Mouse (Mus musculus) telencephalon, adult 2 months (tissue): ENCODE measurements around the gene Taf11.
A peak's percentile ranks its signal among the peaks of the same experiment; 100 is the strongest.

ENCODE experiments used
- DNase-seq: peaks from one replicate; pipeline ENCODE4 v3.0.0-alpha.2; 2011; ENCODE audit warnings: low read depth, low spot score

The Taf11 gene

GRCm38 (mm10) chr17:27920676-27921075 lies 11.0 kb upstream of the Taf11 start:
- DNase-seq: no peak

DNA sequence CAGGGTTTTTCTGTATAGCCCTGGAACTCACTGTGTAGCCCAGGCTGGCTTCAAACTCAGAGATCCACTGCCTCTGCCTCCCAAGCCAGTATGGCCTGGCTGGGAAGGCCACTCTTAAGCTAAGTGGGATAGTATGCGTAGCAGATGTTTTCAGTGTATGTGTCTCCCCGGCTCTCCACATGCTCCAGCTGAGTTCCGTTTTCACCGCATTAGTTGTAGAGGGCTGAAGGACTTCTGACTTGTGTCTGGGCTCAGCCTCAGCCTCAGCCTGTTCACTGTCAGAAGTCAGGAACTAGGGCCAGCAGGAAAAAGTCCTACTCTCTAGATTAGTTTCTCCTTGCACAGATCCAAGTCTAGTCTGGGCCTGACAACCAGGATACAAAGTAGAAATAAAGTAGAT lies 6.7 kb upstream of the Taf11 start:
- DNase-seq: no peak

DNA sequence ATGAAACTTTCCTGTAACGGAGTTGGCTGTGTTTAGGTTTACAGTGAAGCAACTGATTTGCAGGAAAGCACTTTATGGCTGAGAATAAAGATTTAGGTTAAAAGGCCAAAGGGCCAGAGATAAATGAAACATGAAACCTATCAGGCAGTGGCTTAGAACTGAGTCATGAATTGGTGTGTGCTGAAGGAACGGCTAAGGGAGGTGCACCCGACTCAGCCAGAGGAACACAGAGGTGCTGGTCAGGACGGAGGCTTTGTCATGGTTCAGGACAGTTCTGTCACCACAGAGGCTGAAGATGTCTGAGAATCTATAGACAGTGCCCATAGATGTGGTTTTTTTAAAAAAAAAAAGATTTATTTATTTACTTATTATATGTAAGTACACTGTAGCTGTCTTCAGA lies 5.1 kb upstream of the Taf11 start:
- no peak for DNase-seq

GRCm38 (mm10) chr17:27911371-27911770 lies 1.7 kb upstream of the Taf11 start:
- no peak for DNase-seq

DNA sequence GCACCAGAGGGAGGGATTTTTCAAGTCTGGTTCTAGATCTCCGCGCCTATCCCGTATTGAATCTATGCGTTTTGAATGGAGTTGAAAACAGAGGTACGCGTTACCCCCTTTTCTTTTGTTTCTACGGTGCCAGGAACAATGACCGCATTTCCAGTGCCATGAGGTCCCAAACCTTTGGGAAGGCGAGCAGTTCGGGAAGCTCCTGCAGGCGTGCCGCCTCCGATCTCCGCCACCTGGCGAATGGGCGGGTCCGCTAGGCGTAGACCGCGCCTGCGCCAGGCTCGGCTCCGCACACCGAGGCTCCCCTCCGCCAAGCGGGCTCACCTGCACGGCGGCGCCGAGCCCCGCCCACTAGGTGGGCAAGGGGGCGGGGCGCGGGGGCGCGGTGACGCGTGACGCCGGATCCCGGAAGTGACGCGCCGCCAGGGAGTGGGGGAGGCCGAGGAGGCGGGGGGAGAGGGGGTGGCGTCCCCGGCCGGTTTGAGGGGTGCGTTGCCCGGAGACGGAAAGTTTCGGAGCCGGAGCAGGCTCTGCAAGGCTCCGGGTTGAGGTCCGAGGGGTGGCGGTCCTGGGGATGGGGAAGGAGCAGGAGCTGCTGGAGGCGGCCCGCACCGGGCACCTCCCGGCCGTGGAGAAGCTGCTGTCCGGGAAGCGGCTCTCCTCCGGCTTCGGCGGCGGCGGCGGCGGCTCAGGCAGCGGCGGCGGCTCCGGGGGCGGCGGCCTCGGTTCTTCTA lies 589 bp downstream of the Taf11 start, which contains the start of gene Anks1:
TSS of gene Anks1 (plus strand) at position 419 of the 734 bp plus-strand sequence.
- DNase-seq: peak; percentile 50

DNA sequence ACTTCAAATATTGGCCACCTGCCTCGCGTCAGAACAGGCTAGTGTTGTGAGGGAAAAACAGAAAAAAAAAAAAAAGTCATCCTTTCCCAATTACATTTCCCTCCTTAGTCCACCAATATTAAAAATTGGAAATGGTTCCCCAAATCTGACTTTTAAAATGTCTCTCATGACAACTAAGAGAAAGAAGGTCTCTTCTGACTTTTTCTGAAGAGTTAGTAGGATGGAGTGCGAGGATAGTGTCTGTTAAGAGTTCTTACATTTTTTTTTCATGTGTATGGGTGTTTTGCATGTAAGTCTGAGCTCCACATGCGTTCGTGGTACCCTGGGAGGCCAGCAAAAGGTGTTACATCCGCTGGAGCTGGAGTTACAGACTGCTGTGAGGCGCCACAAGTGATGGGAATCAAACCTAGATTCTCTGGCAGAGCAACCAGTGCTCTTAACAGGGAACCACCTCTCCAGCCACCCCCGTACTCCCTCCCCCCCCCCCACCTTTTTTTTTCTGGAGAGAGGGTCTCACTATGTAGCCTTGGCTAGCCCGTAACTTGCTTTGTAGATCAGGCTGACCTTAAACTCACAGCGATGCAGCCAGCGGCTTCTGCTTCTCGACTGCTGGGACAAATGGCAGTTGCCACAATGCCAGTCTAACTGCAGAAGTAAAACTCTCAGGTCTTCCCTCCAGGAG lies 1.3 kb downstream of the Taf11 start:
- DNase-seq: no peak

DNA sequence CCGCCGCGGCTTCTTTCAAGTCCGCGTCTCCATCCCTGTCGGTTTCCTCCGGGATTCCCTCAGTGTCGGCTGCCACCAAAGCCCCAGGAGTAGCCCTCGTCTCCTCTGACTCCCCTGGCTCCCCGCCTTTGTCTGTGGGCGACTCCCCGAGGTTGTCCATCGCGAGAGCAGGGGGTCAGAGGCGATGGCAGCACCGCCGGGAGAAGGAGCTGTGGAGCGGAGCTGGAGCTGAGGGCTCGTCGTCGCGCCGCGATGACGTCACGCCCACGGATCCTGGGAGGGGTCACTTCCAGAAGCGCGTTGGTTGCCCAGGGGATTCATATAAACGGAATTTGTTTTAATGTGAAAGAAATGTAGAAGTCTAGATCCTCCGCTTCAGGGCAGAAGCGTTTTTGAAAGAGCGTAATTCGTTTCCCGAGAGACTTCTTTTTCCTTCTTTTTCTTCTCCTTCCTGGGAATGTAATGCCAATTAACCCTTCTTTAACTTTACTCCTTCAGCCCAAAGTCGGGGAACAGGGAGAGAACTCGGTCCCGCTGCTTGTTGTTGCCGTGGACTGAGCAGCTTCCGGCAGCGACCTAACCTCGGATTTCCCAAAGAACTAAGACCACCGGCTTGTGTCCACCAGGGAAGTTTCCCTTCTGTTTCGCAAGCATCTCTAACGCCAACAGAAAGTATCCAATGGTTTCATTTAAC lies 2.0 kb downstream of the Taf11 start:
- DNase-seq: peak; percentile 93

GRCm38 (mm10) chr17:27886499-27887210 lies 23.0 kb downstream of the Taf11 start:
- DNase-seq: no peak

GRCm38 (mm10) chr17:27883994-27884393 lies 25.6 kb downstream of the Taf11 start:
- no peak for DNase-seq

DNA sequence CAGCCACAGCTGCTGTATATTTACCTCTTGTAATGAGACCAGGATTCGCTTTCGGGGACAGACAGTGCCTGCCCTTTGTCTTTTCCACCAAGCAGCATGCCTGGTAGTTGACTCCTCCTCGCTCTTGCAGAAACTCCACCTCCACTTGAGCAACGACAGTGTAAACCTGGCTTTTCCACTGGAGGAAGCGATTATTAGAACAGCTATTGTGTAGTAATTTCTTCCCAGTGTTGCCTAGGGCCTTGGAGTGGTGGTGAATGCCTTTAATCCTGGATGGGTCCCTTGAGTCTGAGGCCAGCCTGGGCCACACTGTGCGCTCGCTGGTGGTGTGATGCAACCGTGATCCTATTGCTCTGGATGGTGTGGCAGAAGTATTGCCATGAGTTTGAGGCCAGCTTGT lies 26.5 kb downstream of the Taf11 start:
- DNase-seq: no peak

DNA sequence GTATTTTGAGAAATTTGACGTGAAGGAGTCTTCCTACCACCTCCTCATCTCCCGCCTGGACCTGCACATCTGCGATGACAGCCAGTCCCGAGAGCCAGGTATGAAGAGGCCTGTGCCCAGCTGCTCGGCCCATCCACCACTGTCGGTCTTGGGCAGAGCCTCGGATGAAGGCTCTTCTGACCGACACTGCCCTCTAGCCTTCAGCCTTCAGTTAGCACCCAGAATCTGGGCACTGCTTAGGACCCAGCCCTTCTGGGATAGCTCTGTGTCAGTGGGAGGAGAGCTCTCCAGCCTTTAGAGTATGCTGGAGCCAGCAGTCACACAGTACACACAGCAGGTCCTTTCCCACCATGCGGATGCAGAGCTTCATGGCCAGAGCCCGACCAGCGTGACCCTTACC lies 28.1 kb downstream of the Taf11 start:
- no peak for DNase-seq

DNA sequence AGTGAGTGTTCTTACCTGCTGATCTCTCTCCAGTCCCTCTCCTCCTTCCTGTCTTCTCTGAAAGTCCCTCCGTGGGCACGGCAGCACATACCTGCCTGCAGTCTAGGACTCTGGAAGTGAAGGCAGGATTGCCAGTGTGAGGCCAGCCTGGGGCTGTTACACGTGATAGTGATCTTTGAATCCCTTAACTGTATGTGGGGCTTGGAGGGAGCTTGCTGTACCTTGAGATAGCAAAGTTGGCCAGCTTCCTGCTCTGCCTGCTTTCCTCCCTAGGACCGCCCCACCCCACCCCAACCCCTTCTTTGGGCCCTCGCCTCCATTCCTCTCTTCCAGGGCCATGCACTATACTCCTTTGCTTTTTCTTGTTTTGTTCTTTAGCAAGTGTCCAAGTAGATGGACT lies 35.1 kb downstream of the Taf11 start:
- DNase-seq: no peak

- no peak for DNase-seq
These were observed 36.1 kb downstream of the Taf11 start for GRCm38 (mm10) chr17:27873583-27873982.

DNA sequence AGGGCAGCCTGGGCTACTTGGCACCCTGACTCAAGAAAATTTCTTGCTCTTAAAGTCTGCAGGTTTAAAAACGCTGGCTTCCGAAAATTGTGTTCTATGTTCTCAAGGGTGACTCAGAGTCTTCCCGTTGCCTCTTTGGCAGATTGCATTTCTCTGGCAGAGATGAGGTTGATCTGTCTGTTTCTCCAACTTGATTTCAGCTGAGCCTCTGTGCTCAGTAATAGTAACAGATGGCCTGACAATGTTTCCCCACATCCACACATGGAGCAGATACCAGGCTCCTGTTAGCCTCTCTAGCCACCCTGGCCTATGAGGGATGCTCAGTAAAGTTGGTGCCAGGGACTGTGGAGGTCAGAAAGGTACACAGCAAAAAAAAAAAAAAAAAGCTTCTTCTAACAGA lies 37.8 kb downstream of the Taf11 start:
- peak; percentile 71 for DNase-seq

DNA sequence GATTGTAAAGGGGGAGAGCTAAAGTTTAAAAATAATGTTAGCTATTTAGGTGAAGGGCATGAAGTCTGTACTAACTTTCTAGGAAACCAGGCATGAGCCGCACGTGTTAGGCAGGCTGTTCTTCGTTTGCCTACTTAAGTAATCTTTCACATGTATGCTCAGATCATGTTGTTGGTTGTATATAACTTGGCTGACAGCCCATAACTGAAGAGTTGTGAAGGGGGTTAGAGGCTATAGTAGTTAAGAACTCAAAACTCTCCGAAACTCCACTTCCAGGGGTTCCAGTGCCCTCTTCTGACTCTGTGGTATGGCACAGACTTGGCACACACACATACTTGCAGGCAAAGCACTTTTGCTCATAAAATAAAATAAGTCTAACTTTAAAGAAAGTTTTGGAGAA lies 42.9 kb downstream of the Taf11 start:
- DNase-seq: no peak

DNA sequence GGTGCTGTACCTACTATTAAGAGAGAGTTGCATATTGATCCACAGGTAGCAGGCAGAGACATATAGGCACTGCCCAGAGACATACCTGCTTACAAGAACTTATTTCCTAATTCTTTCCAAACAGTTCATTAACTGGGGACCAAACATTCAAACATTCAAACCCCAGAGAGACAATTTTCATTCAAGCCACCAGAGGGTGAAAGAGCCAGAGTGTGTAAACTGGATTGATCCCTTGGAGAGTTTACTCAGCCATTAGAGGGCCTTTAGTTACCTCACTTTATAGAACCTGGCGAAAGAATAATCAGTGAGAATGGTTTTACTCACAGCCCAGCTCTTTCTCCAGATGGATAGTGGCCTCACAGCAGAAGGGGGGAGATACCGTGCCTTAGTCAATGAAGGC lies 44.2 kb downstream of the Taf11 start:
- no peak for DNase-seq

GRCm38 (mm10) chr17:27859131-27859530 lies 50.5 kb downstream of the Taf11 start:
- DNase-seq: no peak

- no peak for DNase-seq
These were observed 51.8 kb downstream of the Taf11 start for GRCm38 (mm10) chr17:27857649-27858475.

DNA sequence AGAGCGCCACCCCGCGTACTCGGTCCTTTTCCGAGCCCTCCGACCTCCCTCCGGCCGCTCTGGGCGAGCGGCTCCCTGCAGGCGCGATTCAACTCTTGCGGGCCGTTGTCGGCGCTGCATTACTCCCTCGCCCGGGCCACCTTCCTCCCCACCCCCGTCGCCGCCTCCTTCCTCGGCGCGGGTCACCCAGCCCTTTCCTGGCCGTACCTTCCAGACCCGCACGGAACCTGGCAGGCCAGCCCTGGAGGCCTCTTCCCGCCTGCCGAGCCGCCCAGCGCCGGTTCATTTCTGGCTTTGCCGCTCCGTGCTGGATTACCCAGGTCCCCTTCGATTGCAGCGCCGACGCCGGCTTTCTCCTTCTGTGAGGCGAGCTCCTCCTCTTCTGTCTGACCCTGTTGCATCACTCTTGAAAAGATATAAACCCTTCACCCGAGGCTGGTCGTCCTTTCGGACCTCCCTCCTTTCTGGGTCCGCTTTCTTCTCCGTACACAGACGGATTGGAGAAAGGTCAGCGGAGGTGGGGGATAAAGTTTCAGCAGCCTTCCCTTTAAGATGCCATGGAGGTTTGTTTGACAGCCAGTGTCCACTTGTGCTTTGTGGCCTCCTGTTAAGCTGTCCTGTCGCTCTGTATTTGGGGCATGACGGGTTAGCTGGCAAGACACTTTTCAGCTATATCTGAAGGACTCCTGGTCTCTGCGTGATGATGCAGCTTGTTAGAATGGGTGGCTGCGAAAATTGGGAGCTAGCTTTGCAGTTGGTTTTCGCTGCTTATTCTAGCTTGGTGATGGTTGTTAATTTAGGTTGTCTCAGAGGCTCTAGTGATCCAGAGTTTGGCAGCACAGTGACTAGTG lies 52.6 kb downstream of the Taf11 start:
- no peak for DNase-seq

GRCm38 (mm10) chr17:27856265-27856797 lies 53.3 kb downstream of the Taf11 start, which contains the start of gene Uhrf1bp1:
Gene Uhrf1bp1 (plus strand): TSS chr17:27856441.
- peak; percentile 34 for DNase-seq
